Mouse (Mus musculus): Measurements from ENCODE around the gene Ifna14. TPM values are rescaled to one million over a fixed set of nuclear protein-coding genes. Genes with fewer than 3 reads are reported as not detected.

Ifna14 gene
- polyA plus RNA-seq, 1 experiment: not detected

Other genes with a start within 250 kb of the Ifna14 start
- 13.1 and 15.5 TPM in 2 replicates for gene Hacd4, start 132.9 kb downstream of the Ifna14 start, polyA plus RNA-seq (2012; rRNA removed)
- not detected in 2 replicates for gene Ifnb1, start 49.0 kb downstream of the Ifna14 start, polyA plus RNA-seq (2012; rRNA removed)
- gene Ifna15, start 13.6 kb downstream of the Ifna14 start, polyA plus RNA-seq (2012; rRNA removed): not detected in 2 replicates
- not detected in 2 replicates for gene Ifna9, start 20.6 kb upstream of the Ifna14 start, polyA plus RNA-seq (2012; rRNA removed)
- not detected in 2 replicates for gene Ifna12, start 31.6 kb upstream of the Ifna14 start, polyA plus RNA-seq (2012; rRNA removed)
- gene C87499, start 62.6 kb upstream of the Ifna14 start, polyA plus RNA-seq (2012; rRNA removed): not detected in 2 replicates
- not detected in 2 replicates for gene Ifna13, start 72.7 kb upstream of the Ifna14 start, polyA plus RNA-seq (2012; rRNA removed)
- not detected in 2 replicates for gene Ifna16, start 105.1 kb upstream of the Ifna14 start, polyA plus RNA-seq (2012; rRNA removed)
- gene Ifna2, start 112.1 kb upstream of the Ifna14 start, polyA plus RNA-seq (2012; rRNA removed): not detected in 2 replicates
- gene Ifnab, start 119.6 kb upstream of the Ifna14 start, polyA plus RNA-seq (2012; rRNA removed): not detected in 2 replicates
- gene Gm26566, start 150.0 kb upstream of the Ifna14 start, polyA plus RNA-seq (2012; rRNA removed): 0.25 and 0.66 TPM in 2 replicates
- gene Klhl9, start 150.7 kb upstream of the Ifna14 start, polyA plus RNA-seq (2012; rRNA removed): 40.0 and 42.0 TPM in 2 replicates
- gene Gm13271, start 183.1 kb upstream of the Ifna14 start, polyA plus RNA-seq (2012; rRNA removed): not detected in 2 replicates
- gene Gm13283, start 188.3 kb upstream of the Ifna14 start, polyA plus RNA-seq (2012; rRNA removed): 0.04 and 0.10 TPM in 2 replicates
- gene Gm13290, start 202.0 kb upstream of the Ifna14 start, polyA plus RNA-seq (2012; rRNA removed): 0.07 TPM in 1 of 2 replicates, not detected in the other
- gene Gm13289, start 205.1 kb upstream of the Ifna14 start, polyA plus RNA-seq (2012; rRNA removed): not detected in 2 replicates
- not detected in 2 replicates for gene Gm13272, start 208.1 kb upstream of the Ifna14 start, polyA plus RNA-seq (2012; rRNA removed)
- gene Ifnz, start 210.3 kb upstream of the Ifna14 start, polyA plus RNA-seq (2012; rRNA removed): 0.12 TPM in 1 of 2 replicates, not detected in the other
- gene Gm13276, start 213.9 kb upstream of the Ifna14 start, polyA plus RNA-seq (2012; rRNA removed): not detected in 2 replicates
- not detected in 2 replicates for gene Gm13277, start 216.8 kb upstream of the Ifna14 start, polyA plus RNA-seq (2012; rRNA removed)
- not detected in 2 replicates for gene Gm13278, start 219.8 kb upstream of the Ifna14 start, polyA plus RNA-seq (2012; rRNA removed)
- gene Gm13275, start 222.7 kb upstream of the Ifna14 start, polyA plus RNA-seq (2012; rRNA removed): not detected in 2 replicates
- gene Gm13279, start 225.6 kb upstream of the Ifna14 start, polyA plus RNA-seq (2012; rRNA removed): not detected in 2 replicates
- gene Gm13285, start 227.9 kb upstream of the Ifna14 start, polyA plus RNA-seq (2012; rRNA removed): 0.07 TPM in 1 of 2 replicates, not detected in the other
- gene Gm13287, start 231.5 kb upstream of the Ifna14 start, polyA plus RNA-seq (2012; rRNA removed): 0.15 TPM in 1 of 2 replicates, not detected in the other
- gene Gm13288, start 233.7 kb upstream of the Ifna14 start, polyA plus RNA-seq (2012; rRNA removed): 0.01 TPM in 1 of 2 replicates, not detected in the other
- not detected in 2 replicates for gene Ifna7, start 244.4 kb upstream of the Ifna14 start, polyA plus RNA-seq (2012; rRNA removed)
- gene Ifna11, start 248.2 kb upstream of the Ifna14 start, polyA plus RNA-seq (2012; rRNA removed): not detected in 2 replicates